Mouse (Mus musculus): ENCODE results near the gene Selenon. TPM values are rescaled to one million over a fixed set of nuclear protein-coding genes. Genes with fewer than 3 reads are reported as not detected.

Gene Selenon
- polyA plus RNA-seq, 1 experiment from 2014 or later, result 17.2 TPM

Small RNA genes lying within 50 kb of the gene (microRNA-seq; reads per million reads assigned to microRNA genes)
- gene Mir6403, result not detected

Other genes with a start within 250 kb of the Selenon start
- gene Trim63, start 237.0 kb downstream of the Selenon start, polyA plus RNA-seq (2015; fragmentation: Nextera tagmentation; extraction: Ambion mirVana), result 3.2 and 8.0 TPM in 2 replicates
- 1.3 and 2.6 TPM in 2 replicates for gene Slc30a2, start 209.0 kb downstream of the Selenon start, polyA plus RNA-seq (2015; fragmentation: Nextera tagmentation; extraction: Ambion mirVana)
- 6.4 and 7.8 TPM in 2 replicates for gene Extl1, start 168.3 kb downstream of the Selenon start, polyA plus RNA-seq (2015; fragmentation: Nextera tagmentation; extraction: Ambion mirVana)
- 20.7 and 20.8 TPM in 2 replicates for gene Pafah2, start 155.8 kb downstream of the Selenon start, polyA plus RNA-seq (2015; fragmentation: Nextera tagmentation; extraction: Ambion mirVana)
- gene Stmn1, start 83.8 kb downstream of the Selenon start, polyA plus RNA-seq (2015; fragmentation: Nextera tagmentation; extraction: Ambion mirVana), result 1,227 and 1,246 TPM in 2 replicates
- 6.1 and 6.3 TPM in 2 replicates for gene Paqr7, start 55.5 kb downstream of the Selenon start, polyA plus RNA-seq (2015; fragmentation: Nextera tagmentation; extraction: Ambion mirVana)
- 8.9 and 12.1 TPM in 2 replicates for gene Aunip, start 41.2 kb downstream of the Selenon start, polyA plus RNA-seq (2015; fragmentation: Nextera tagmentation; extraction: Ambion mirVana)
- 105 and 114 TPM in 2 replicates for gene Mtfr1l, start 16.8 kb downstream of the Selenon start, polyA plus RNA-seq (2015; fragmentation: Nextera tagmentation; extraction: Ambion mirVana)
- 4.7 and 5.6 TPM in 2 replicates for gene Man1c1, start 152.1 kb upstream of the Selenon start, polyA plus RNA-seq (2015; fragmentation: Nextera tagmentation; extraction: Ambion mirVana)
- 31.8 and 33.9 TPM in 2 replicates for gene Ldlrap1, start 215.9 kb upstream of the Selenon start, polyA plus RNA-seq (2015; fragmentation: Nextera tagmentation; extraction: Ambion mirVana)

Measured in limb, embryonic 15.5 days (tissue).